Mouse (Mus musculus) ES-Bruce4 (cell line): ENCODE results near the gene Tmprss9.

ENCODE experiments used
- CTCF ChIP-seq: IDR thresholded peaks from one replicate; pipeline ENCODE4 v1.8.1; 2011; ENCODE audit warnings: low read depth, low read length
- POLR2A ChIP-seq: IDR thresholded peaks from one replicate; pipeline ENCODE4 v1.8.1; 2011; ENCODE audit warnings: low read length; ENCODE audit not compliant: insufficient read depth

- TF ChIP-seq CTCF (no peak), POLR2A (no peak)
Observed at GRCm38 (mm10) chr10:80944231-80944630, 72.6 kb downstream of the Tmprss9 start.
